Mouse (Mus musculus): ENCODE data around the gene Mylpf.
"Not testable (repeated sequence)": the region's sequence is repeated elsewhere in the genome, so short reads cannot be mapped to it uniquely, and the experiment has no call there.

The Mylpf gene

DNA sequence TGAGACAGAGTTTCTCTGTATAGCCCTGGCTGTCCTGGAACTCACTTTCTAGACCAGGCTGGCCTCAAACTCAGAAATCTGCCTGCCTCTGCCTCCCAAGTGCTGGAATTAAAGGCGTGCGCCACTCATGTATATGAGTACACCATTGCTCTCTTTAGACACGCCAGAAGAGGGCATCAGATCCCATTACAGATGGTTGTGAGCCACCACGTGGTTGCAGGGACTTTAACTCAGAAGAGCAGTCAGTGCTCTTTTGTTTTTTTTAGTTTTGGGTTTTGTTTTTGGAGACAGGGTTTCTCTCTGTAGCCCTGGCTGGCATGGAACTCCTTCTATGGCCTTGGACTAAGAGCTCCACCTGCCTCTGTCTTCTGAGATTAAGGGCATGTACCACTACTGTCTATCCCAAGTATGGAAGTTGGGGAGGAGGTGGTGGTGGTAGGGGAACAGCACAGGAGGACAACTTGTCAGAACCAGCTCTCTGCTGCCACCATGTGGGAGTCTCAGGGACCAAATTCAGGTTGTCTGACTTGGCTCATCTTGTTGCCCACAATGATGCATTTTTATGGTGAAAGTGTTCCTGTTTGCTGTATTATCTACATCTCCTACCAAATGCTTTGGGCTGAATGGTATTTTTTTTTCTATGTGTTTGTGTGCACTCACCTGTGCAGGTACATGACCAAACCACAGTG is 20.1 kb downstream of the Mylpf start:
- DNase-seq = peak; percentile 94

DNA sequence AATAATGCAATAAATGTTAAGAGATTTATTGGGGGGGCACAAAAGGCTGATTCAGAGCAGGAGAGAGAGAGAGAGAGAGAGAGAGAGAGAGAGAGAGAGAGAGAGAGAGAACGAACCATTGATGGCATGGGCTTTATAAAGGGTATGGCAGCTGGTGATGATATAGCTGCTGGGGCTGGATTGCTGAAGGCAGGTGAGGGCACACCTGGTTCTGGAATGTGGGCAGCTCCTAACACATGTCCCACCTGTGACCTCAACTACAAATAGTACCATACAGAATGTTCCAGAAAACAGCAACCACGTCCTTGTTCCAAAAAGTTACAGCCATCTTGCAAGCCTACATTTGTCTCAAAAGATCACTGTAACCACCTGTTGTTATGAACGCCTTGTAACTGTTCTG is 22.7 kb downstream of the Mylpf start:
- no peak for DNase-seq

DNA sequence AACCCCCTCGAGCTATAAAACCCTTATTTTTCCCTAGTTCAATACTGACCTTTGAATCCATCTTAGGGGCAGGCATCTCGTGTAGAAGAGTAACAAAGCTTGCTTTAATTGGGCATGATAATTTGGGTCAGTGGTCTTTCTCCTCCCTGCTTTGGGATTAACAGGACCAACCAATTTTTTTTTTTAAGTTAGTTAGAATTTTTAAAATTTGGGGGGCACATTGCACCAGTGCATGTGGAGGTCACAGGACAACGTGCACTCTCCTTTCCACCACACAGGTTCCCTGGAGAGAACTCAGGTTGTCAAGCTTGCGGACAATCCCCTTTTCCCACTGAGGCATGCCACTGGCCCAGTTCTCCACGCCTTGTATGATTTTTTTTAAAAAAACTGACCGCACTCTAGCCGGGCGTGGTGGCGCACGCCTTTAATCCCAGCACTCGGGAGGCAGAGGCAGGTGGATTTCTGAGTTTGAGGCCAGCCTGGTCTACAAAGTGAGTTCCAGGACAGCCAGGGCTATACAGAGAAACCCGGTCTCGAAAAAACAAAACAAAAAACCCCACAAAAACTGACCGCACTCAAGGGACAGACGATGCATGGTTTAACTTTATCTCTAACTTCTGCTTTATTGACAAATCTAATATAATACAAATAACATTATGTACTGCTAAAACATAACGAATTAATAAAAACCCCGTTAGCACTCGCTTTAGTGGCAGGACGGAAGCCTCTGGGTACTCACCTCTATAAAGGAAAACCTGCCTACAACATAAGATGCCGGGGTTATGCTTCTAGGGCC is 23.3 kb downstream of the Mylpf start:
- no peak for DNase-seq

DNA sequence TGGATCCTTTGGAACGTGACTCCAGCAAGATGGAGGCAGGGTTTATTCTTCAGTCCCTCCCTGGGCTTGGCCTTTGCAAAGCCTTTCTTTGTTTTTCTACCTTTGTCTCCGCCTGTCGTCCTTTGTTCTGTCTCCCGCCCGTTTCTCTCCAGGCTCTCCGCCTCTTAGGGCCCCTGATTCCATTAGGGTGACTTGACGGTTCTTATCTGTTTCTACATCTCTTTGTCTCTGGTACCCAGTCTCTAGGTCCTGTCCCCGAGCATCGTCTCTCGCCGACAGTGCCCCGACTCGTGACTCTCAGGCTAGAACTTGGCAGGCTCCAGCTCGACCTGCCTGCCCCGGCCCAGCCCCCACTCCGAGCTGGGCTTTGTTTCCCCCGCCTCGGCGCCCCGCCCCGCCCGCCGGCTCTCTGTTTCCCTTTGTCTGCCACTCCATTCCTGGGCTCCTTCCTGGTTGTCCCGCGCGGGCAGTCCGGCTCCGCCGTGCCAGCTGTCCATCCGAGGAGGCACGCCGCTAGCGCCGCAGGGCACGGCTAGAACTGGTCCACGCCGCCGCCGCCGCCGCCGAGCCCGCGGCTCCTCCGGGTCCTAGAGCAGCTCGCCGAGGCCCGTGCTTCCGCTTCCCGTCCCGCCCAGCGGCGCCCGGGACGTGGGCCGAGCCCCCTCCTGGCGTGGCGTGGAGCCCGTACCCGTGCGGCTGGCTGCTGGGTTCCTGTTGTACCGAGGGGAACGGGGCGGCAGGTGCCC is 24.1 kb downstream of the Mylpf start, which contains the start of the genes Zfp553 and Sept1:
Zfp553 (plus strand) TSS at position 440 of the 746 bp plus-strand sequence.
Sept1 (minus strand) TSS at position 509 of the 746 bp plus-strand sequence.
- DNase-seq = peak; percentile 88

DNA sequence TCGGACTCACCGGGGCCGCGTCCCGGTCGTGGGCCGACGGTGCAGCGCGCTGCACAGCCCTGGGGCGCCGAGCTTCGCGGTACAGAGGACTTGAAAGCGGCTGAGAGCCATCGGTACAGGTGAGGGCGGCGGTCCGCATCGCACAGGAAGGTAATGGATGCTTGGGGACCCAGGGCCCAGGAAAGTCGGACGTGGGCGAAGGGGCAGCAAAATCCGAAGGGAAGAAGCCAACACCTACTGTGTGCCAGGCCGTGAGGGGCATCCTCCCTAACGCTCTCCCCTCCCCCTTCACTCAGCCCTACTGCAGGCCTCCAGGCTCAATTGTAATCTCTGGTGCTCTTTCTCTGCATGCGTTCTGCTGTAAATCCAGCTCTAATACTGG is 24.7 kb downstream of the Mylpf start:
- no peak for DNase-seq

DNA sequence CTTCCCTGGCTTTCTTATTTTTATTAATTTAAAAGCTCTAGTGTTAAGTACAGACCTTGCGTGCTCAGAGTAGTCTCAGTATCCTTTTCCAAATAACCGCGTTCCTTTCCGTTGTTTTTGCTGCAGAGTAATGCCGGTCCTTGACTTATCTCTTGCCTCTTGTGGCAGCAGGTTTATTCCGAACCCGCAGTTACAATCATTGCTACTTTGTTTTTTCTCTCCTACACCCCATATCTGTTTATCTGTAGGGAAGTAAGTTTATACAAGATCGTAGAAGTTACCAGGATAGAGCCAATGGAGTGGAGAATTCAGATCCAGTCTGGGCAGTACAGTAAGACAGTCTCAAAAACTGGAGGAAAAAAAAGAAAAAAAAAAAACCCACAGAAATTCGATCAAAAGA is 25.1 kb downstream of the Mylpf start:
- no peak for DNase-seq

DNA sequence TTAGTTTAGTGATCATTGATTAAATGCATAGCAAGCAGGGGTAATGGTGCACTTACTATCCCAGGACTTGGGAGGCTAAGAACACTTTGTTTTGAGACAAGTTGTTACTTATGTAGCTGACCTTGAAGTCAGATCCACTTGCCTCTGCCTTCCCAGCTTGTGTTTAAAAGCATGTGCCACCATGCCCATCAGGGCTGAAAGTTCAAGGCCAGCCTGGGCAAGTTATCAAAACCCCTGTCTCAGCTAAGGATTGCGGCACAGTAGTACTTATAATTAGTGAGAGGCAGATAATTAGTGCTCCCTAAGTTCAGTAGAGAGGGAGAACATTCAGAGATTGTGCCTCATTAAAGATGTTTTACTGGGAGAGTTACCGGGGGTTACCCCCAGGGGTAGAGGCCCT is 26.1 kb downstream of the Mylpf start:
- DNase-seq = no peak

DNA sequence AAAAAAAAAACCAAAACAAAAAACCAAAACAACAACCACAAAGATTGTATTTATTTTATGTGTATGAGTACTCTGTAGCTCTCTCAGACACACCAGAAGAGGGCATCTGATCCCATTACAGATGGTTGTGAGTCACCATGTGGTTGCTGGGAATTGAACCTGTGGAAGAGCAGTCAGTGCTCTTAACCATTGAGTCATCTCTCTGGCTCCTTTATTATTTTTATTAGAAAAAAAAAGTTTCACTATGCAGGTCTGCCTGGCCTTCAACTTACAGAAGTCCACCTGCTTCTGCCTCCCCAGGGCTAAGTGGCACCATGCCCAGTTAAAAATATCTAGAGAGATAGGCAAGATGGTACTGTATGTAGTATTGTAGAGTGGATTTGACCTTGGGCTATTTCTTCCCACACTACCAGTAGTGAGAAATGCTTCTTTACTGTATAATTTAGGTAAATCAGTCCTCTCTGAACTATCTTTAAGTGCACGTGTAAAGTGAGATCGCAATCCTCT is 34.7 kb downstream of the Mylpf start:
- DNase-seq = no peak

DNA sequence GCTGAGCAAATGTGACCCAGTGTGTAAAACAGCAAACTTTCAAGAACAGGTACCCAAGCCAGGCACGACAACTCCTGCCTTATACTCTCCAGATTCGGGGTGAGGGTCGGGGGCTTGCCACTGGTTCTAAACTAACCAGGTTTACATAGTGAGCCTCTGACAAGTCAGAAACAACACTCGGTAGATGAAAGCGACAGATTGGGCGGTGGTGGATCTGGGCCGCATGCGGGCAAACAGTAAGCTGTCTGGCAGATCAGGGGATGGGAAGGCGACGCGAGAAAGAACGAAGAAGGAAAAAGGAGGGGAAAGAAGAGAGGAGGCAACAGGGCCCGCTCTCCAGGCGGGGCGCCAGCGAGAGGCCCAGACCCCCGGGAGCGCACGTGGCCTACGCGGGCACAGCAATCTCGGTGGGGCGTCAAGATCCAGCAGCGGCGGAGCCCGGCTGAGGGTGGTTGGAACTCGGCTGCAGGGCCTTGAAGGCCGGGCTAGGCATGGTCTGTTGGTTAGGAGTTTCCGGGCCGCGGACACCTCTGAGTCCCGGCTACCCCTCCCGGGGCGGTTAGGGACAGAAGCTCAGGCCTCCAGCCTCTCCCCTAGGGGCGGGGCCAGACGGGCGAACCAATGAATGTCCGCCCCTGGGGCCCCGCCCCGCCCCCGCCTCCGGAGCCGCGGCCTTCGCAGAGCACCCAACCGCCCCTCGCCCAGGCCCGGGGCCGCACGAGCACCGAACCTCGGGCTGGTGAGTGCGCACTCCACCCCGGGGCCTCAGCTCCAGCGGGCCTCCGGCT is 35.4 kb downstream of the Mylpf start, which contains the start of gene Zfp771:
Zfp771 (plus strand) TSS at position 405 of the 788 bp plus-strand sequence.
- peak; percentile 95 for DNase-seq

DNA sequence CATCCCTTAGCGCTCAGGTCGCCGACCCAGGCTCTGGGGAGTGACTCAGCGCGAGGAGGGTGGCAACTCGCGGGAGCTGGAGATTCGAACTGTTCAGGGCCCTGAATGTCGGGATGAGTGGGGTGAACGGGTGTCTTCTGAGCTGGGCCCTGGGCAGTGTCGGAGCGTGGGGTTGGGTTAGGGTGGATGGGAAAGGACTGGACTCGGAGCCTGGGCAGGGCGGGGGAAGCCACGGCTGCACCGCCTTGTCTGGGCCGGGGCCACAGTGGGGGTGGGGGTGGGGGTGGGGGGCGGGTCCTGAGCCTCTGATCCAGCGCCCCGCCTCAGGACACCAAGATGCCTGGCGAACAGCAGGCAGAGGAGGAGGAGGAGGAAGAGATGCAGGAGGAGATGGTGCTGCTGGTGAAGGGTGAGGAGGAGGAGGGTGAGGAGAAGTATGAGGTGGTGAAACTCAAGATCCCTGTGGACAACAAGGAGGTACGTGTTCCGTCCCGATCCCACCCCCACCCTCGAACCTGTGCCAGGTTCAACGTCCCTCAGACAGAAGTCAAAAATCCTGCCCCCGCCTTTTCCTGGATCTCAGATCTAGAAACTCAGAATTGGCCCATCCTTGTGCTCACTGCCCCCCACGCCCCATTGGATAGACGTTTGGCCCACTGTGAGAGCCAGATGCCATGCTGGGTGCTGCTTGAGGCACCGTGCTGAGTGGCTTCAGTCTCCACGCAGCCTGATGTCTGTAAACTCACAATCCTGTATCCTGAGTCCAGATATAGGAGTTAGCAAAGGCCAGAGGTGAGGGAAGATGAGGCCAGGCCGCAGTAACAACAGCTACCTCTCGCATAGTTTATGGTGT is 36.2 kb downstream of the Mylpf start:
- DNase-seq = no peak

DNA sequence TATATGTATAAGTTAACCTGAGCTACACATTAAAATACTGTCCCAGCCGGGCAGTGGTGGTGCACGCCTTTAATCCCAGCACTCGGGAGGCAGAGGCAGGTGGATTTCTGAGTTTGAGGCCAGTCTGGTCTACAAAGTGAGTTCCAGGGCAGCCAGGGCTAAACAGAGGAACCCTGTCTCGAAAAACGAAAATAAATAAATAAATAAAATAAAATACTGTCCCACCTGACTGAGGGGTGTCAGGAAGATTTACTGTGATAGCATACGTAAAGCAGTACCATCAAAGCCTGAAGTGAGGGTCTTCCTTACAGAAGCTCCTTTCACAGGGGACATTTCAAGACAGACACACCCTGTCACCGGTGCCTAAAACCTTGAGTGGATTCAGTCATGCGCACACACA is 41.8 kb downstream of the Mylpf start:
- not testable (repeated sequence) for DNase-seq

DNA sequence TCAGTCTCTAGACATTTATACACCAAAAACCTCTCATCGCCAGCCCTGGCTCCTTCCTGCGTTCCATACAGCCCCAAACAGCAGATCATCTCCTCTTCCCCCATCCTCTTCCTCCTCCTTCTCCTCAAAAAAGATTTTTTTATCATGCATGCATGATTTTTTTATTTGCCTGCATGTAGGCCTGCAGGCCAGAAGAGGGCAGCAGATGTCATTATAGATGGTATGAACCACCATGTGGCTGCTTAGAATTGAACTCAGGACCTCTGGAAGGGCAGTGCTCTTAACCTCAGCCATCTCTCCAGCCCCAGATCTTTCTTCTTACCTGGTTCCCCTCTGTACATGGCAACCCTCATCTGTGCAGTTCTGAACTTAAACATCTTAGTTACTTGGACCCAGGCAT is 43.7 kb downstream of the Mylpf start:
- DNase-seq = peak; percentile 58

DNA sequence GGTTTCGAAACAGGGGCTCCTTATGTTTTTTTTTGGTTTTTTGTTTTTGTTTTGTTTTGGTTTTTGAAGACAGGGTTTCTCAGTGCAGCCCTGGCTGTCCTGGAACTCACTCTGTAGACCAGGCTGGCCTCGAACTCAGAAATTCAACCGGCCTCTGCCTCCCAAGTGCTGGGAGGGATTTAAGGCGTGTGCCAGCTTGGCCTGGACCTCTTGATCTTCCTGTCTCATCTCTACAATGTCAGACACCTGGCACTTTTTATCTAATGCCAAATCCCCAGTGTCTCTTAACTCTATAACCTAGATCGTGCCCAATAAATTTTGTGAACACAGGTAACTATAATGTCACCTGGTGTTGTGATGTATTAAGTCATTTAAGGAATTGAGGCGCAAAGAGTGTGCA is 44.7 kb downstream of the Mylpf start:
- DNase-seq = no peak

DNA sequence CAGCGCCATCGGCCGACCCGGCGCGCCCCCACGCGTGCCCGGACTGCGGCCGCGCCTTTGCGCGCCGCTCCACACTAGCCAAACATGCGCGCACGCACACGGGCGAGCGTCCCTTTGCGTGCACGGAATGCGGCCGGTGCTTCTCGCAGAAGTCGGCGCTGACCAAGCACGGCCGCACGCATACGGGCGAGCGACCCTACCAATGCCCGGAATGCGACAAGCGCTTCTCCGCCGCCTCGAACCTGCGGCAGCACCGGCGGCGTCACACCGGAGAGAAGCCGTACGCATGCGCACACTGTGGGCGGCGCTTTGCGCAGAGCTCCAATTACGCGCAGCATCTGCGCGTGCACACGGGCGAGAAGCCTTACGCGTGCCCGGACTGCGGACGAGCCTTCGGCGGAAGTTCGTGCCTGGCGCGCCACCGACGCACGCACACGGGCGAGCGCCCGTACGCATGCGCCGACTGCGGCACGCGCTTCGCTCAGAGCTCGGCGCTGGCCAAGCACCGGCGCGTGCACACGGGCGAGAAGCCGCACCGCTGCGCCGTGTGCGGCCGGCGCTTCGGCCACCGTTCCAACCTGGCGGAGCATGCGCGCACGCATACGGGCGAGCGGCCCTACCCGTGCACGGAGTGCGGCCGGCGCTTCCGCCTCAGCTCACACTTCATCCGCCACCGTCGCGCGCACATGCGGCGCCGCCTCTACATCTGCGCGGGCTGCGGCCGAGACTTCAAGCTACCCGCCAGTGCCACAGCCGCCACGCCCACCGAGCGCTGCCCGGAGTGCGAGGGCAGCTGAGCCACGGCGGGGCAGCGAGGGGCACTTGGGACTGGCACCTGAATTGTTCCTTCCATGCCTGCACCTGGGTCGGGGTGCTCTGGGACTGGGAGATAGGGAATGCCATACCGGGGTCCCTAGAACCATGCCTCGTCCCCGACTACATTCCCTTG is 45.4 kb downstream of the Mylpf start:
- peak; percentile 94 for DNase-seq

DNA sequence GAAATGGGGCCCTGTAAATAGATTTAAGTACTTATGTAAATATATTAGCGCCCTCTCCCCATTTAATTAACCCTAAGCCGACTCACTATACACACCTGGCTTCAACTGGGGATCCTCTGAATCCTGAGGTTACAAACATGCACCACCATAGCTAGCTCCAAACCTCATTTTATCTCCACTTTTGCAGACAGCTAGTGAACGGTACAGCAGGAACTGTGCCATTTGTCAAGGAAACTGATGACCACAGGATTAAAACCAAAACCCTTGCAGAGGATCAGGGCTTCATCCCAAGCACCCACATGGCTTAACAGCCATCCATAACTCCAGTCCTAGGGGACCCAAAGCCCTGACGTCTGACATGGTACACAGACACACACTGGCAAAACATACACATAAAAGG is 46.3 kb downstream of the Mylpf start:
- no peak for DNase-seq

DNA sequence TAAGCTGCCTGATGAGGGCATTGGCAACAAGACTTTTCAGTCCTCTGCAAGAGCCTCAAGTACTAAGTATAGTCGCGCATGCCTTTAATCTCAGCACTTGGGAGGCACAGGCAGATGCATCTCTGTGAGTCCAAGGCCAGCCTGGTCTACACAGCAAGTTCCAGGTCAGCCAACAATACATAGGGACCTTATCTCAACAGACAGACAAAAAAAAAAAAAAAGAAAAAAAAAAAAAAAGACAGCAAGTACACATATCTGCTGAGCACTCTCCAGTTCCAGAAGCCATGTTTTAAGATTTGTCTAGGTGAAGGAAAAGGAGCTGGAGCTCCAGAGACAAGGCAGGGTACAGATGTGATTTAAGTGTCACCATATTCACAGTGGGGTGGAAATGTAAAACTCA is 47.3 kb downstream of the Mylpf start:
- no peak for DNase-seq

DNA sequence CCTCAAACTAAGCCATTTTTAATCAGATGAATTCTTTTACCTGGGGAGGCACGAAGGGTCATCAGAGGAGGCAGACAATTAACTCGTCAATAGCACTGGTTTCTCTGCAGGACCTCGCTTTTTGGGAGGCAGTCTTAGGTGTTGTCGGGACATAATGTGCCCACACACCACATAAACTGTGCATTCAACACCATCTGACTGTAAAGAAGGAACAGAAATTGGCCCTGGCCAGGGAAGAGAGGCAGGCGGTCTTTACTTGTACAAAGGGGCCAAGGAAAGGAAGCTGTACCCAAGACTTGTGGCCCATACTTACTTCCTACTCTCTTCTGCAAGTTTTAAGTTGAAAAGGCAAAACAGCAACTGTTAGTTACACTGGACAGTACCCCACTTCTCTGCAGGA is 47.8 kb downstream of the Mylpf start:
- no peak for DNase-seq

DNA sequence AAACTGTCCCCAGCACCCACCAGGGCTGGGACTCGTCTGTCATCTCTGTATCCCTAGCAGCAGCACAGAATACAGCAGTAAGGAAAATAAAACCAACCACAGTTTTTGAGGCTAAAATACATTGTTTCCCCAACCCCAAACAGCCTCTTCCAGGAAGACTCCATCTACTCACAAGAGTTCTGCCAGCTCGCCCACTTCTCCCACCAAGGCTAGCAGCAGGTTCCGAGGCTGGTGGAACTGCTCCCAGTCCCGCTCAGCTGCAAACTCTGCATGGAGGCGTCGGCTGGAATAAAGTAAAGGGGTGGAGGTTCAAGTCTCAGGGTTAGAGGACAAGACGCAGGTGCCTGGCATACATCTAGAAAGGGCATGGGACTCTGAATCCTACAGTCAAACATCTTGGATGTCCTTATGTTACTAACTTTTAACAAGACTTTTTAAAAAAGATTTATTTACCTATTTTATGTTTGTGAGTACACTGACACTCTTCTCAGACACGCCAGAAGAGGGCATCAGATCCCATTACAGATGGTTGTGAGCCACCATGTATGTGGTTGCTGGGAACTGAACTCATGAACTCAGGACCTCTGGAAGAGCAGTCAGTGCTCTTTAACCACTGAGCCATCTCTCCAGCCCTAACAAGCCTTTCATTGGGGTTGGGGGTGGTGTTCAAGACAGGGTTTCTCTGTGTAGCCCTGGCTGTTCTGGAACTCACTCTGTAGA is 50.7 kb downstream of the Mylpf start:
- no peak for DNase-seq

DNA sequence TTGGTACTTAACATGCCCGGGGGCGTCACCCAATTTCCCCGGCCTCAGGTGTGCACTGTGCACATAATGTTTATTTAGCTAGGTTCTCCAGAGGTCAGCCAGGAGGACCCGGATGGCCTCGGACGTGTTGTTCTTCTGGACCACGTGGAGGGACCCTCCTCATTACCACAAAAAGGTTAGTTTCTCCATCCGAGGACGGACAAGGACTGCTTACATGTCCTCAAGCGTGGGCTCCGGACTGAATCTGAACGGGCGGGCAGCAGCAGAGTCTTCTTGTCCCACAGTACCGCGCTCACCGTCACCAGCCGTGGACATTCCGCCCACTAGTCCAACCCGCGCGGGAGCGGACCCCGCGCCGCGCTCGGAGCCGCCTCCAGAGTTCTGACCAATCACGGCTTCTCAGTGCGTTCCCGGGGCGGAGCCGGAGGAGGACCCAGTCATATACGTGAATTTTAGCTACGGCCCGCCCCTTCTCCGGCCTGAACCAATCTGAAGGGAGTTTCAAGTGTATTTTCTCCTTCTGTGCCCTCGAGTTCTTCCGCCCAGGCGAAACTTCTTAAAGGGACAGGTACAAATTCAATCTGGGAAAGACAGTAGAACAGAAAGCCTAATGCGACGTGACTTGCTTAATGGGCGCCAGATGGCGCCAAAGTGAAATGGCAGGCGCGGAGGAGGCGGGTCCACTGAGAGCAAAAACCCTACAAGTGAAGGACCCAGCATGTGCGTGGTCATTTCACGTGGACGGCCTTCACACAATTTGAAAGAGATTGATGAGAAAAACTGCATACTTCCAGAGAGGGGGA is 51.8 kb downstream of the Mylpf start, which contains the start of gene Dctpp1:
Dctpp1 (minus strand) TSS at position 401 of the 803 bp plus-strand sequence.
- peak; percentile 97 for DNase-seq

Measured in thymus, postnatal 25 days (tissue).